Mouse (Mus musculus): ENCODE data around the gene Ifna7.
"Not testable (repeated sequence)": the region's sequence is repeated elsewhere in the genome, so short reads cannot be mapped to it uniquely, and the experiment has no call there.

Ifna7 gene

GRCm38 (mm10) chr4:88815928-88816327 lies at the start of gene Ifna7:
Gene Ifna7 (plus strand): TSS chr4:88816228.
- DNase-seq (ENCODE audit: extremely low read depth, insufficient read length, low spot score), result no peak

DNA sequence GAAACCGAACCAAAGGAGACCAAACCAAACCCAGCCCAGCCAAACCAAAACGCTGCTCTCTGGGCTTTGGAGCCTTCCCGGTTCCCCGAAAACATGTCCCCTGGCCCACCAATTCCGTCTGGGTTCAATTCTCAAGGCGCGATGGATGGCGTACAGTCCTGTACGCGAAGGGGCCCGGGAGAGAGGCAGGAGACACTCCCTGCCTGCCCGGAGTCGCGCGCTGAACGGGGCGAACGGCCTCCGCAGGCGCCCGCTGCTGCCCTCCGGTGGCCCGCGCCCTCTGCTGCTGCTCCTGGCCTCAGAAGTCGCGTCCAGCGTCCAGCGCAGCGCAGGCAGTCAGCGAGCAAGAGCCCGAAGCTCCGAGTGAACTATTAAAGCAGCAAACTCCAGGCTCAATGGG lies 42.5 kb upstream of the Ifna7 start, which contains the start of gene Gm13290:
Gene Gm13290 (plus strand): TSS at position 301 of the 400 bp plus-strand sequence.
- DNase-seq (ENCODE audit: extremely low read depth, insufficient read length, low spot score), result not testable (repeated sequence)

GRCm38 (mm10) chr4:88776622-88777021 lies 39.4 kb upstream of the Ifna7 start, which contains the start of gene Gm13289:
Gene Gm13289 (plus strand): TSS chr4:88776922.
- DNase-seq (ENCODE audit: extremely low read depth, insufficient read length, low spot score), result not testable (repeated sequence)

DNA sequence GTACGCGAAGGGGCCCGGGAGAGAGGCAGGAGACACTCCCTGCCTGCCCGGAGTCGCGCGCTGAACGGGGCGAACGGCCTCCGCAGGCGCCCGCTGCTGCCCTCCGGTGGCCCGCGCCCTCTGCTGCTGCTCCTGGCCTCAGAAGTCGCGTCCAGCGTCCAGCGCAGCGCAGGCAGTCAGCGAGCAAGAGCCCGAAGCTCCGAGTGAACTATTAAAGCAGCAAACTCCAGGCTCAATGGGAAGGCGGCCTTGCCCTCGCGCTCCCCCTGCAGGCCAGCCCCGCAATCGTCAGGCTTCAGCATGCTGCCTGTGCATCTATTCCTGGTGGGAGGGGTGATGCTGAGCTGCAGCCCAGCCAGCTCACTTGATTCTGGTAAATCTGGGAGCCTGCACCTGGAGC lies 36.5 kb upstream of the Ifna7 start, which contains the start of gene Gm13272:
Gene Gm13272 (plus strand): TSS at position 301 of the 400 bp plus-strand sequence.
- DNase-seq (ENCODE audit: extremely low read depth, insufficient read length, low spot score), result not testable (repeated sequence)

- DNase-seq (ENCODE audit: extremely low read depth, insufficient read length, low spot score), result not testable (repeated sequence)
These were observed 35.7 kb upstream of the Ifna7 start for GRCm38 (mm10) chr4:88780320-88780719.

- not testable (repeated sequence) for DNase-seq (ENCODE audit: extremely low read depth, insufficient read length, low spot score)
These were observed 34.2 kb upstream of the Ifna7 start, which contains the start of gene Ifnz for GRCm38 (mm10) chr4:88781831-88782230. Gene Ifnz (plus strand): TSS chr4:88782131.

GRCm38 (mm10) chr4:88782335-88782734 lies 33.7 kb upstream of the Ifna7 start:
- DNase-seq (ENCODE audit: extremely low read depth, insufficient read length, low spot score), result not testable (repeated sequence)

- not testable (repeated sequence) for DNase-seq (ENCODE audit: extremely low read depth, insufficient read length, low spot score)
These were observed 30.6 kb upstream of the Ifna7 start, which contains the start of gene Gm13276 for GRCm38 (mm10) chr4:88785409-88785808. Gene Gm13276 (plus strand): TSS chr4:88785709.

DNA sequence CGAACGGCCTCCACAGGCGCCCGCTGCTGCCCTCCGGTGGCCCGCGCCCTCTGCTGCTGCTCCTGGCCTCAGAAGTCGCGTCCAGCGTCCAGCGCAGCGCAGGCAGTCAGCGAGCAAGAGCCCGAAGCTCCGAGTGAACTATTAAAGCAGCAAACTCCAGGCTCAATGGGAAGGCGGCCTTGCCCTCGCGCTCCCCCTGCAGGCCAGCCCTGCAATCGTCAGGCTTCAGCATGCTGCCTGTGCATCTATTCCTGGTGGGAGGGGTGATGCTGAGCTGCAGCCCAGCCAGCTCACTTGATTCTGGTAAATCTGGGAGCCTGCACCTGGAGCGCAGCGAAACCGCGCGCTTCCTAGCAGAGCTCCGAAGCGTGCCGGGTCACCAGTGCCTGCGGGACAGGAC lies 27.6 kb upstream of the Ifna7 start, which contains the start of gene Gm13277:
Gene Gm13277 (plus strand): TSS at position 231 of the 400 bp plus-strand sequence.
- not testable (repeated sequence) for DNase-seq (ENCODE audit: extremely low read depth, insufficient read length, low spot score)

- not testable (repeated sequence) for DNase-seq (ENCODE audit: extremely low read depth, insufficient read length, low spot score)
These were observed 24.8 kb upstream of the Ifna7 start, which contains the start of gene Gm13278 for GRCm38 (mm10) chr4:88791250-88791649. Gene Gm13278 (plus strand): TSS chr4:88791550.

DNA sequence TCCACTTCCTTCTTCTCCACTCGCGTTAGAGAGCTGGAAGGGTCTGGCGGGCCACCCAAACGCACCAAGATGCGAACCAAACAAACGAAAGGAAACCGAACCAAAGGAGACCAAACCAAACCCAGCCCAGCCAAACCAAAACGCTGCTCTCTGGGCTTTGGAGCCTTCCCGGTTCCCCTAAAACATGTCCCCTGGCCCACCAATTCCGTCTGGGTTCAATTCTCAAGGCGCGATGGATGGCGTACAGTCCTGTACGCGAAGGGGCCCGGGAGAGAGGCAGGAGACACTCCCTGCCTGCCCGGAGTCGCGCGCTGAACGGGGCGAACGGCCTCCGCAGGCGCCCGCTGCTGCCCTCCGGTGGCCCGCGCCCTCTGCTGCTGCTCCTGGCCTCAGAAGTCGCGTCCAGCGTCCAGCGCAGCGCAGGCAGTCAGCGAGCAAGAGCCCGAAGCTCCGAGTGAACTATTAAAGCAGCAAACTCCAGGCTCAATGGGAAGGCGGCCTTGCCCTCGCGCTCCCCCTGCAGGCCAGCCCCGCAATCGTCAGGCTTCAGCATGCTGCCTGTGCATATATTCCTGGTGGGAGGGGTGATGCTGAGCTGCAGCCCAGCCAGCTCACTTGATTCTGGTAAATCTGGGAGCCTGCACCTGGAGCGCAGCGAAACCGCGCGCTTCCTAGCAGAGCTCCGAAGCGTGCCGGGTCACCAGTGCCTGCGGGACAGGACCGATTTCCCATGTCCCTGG lies 21.9 kb upstream of the Ifna7 start, which contains the start of gene Gm13275:
Gene Gm13275 (plus strand): TSS at position 552 of the 740 bp plus-strand sequence.
- not testable (repeated sequence) for DNase-seq (ENCODE audit: extremely low read depth, insufficient read length, low spot score)

DNA sequence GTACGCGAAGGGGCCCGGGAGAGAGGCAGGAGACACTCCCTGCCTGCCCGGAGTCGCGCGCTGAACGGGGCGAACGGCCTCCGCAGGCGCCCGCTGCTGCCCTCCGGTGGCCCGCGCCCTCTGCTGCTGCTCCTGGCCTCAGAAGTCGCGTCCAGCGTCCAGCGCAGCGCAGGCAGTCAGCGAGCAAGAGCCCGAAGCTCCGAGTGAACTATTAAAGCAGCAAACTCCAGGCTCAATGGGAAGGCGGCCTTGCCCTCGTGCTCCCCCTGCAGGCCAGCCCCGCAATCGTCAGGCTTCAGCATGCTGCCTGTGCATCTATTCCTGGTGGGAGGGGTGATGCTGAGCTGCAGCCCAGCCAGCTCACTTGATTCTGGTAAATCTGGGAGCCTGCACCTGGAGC lies 18.9 kb upstream of the Ifna7 start, which contains the start of gene Gm13279:
Gene Gm13279 (plus strand): TSS at position 301 of the 400 bp plus-strand sequence.
- not testable (repeated sequence) for DNase-seq (ENCODE audit: extremely low read depth, insufficient read length, low spot score)

- DNase-seq (ENCODE audit: extremely low read depth, insufficient read length, low spot score), result not testable (repeated sequence)
These were observed 16.7 kb upstream of the Ifna7 start, which contains the start of gene Gm13285 for GRCm38 (mm10) chr4:88799365-88799764. Gene Gm13285 (plus strand): TSS chr4:88799665.

DNA sequence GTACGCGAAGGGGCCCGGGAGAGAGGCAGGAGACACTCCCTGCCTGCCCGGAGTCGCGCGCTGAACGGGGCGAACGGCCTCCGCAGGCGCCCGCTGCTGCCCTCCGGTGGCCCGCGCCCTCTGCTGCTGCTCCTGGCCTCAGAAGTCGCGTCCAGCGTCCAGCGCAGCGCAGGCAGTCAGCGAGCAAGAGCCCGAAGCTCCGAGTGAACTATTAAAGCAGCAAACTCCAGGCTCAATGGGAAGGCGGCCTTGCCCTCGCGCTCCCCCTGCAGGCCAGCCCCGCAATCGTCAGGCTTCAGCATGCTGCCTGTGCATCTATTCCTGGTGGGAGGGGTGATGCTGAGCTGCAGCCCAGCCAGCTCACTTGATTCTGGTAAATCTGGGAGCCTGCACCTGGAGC lies 13.1 kb upstream of the Ifna7 start, which contains the start of gene Gm13287:
Gene Gm13287 (plus strand): TSS at position 301 of the 400 bp plus-strand sequence.
- not testable (repeated sequence) for DNase-seq (ENCODE audit: extremely low read depth, insufficient read length, low spot score)

DNA sequence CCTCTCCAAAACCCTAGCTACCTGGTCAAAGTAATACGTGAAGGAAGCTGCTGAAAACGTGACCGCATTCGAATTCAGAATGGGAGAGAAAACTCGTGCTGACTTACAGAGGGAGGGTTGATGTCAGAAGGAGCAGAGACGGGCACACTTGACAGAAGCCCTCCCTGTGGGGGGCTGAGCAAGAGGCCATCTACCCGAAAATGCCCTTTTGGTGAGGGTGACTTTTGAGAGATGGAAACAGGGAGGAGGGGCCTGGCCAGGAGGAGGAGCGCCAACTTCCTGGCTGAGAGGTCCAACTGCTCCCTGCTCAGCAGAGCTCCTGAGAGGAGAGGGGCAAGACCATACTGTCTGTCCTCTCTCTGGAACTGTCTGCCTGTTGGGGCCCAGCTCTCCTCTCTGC lies 10.8 kb upstream of the Ifna7 start, which contains the start of gene Gm13288:
Gene Gm13288 (plus strand): TSS at position 301 of the 400 bp plus-strand sequence.
- DNase-seq (ENCODE audit: extremely low read depth, insufficient read length, low spot score), result not testable (repeated sequence)

DNA sequence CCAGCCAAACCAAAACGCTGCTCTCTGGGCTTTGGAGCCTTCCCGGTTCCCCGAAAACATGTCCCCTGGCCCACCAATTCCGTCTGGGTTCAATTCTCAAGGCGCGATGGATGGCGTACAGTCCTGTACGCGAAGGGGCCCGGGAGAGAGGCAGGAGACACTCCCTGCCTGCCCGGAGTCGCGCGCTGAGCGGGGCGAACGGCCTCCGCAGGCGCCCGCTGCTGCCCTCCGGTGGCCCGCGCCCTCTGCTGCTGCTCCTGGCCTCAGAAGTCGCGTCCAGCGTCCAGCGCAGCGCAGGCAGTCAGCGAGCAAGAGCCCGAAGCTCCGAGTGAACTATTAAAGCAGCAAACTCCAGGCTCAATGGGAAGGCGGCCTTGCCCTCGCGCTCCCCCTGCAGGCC lies 10.3 kb upstream of the Ifna7 start:
- not testable (repeated sequence) for DNase-seq (ENCODE audit: extremely low read depth, insufficient read length, low spot score)

DNA sequence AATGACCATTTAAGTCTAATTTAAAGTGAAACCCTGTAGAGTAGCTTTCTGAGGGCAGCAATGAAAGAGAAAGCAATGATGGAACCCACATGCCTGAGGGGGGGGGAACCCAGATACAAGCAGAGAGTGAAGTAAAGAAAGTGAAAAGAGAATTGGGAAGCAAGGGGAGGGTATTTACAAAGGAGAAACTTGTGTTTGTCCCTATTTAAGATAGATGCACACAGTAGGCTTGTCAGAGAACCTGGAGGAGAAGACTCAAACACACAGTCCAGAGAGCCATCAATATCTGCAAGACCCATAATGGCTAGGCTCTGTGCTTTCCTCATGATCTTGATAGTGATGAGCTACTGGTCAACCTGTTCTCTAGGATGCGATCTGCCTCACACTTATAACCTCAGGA lies 3.6 kb downstream of the Ifna7 start, which contains the start of gene Ifna11:
Gene Ifna11 (plus strand): TSS at position 301 of the 400 bp plus-strand sequence.
- DNase-seq (ENCODE audit: extremely low read depth, insufficient read length, low spot score), result no peak

- DNase-seq (ENCODE audit: extremely low read depth, insufficient read length, low spot score), result no peak
These were observed 7.0 kb downstream of the Ifna7 start for GRCm38 (mm10) chr4:88822995-88823394.

- not testable (repeated sequence) for DNase-seq (ENCODE audit: extremely low read depth, insufficient read length, low spot score)
These were observed 11.1 kb downstream of the Ifna7 start, which contains the start of gene Ifna6 for GRCm38 (mm10) chr4:88827116-88827515. Gene Ifna6 (plus strand): TSS chr4:88827416.

DNA sequence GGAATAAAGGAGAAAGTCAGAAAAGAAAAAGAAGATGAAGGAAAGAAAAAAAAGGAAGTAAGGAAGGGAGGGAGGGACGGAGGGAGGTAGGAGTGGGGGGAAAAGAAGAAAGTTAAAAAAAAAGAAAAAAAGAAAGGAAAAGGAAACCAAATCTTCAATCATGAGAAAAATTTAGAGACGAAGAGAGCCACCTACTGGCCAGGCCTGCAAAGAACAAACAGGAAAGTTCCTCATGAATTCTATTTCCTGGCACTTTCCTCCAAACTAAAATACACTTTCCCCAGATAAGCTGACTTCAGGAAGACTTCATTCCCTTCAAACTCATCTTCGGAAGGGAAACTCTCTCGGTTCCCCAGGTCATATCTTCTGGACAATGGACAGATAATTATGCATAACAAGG lies 14.5 kb downstream of the Ifna7 start:
- no peak for DNase-seq (ENCODE audit: extremely low read depth, insufficient read length, low spot score)

- DNase-seq (ENCODE audit: extremely low read depth, insufficient read length, low spot score), result not testable (repeated sequence)
These were observed 19.2 kb downstream of the Ifna7 start, which contains the start of gene Ifna5 for GRCm38 (mm10) chr4:88835225-88835624. Gene Ifna5 (plus strand): TSS chr4:88835525.

Measured in 3134 (cell line).